Comparison of ENCODE assay signal across 20 mouse cellular contexts in the genomic region with DNA sequence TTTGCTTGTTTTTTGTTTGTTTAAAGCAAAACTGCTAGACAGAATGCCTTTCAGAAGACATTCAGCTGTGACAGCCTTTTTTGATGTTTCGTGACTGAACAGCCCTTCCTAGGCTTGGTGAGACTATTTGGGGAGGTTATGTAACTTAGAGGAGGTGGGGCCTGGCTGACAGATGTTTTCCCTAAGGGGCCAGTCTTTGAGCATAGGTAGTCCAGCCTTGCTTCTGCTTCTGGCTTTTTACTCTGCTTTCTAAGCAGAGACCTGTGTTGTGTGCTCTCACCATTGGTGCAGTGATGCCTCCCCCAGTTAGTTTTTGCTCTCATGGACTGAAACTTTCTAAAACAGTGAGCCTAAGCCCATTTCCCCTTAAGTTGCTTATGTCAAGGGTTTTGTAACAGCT. TPM values are rescaled to one million over a fixed set of nuclear protein-coding genes. Genes with fewer than 3 reads are reported as not detected.
DNase-seq lines count a peak whose midpoint lies in the region; ATAC-seq and TF ChIP-seq lines count a peak whose summit lies in the region.
"Had no signal": no experiment of that assay in that cellular context is flagged by ENCODE, and none has a peak within 500 bp of the region (broad histone marks: within the 10 kb centered on the region; RNA-seq: fewer than 3 reads in every experiment).

No protein-coding gene starts in this region.

- peak overlapping the region; percentile 35; the same call in 1 of the 2 replicates for H3K4me2 ChIP-seq in liver, postnatal 0 days (ENCODE audit: low read depth, low read length)
- H3K4me2 ChIP-seq: embryonic facial prominence, embryonic 12.5 days had no signal

- peaks cover 11% of the 10 kb centered on the region for H3K4me1 ChIP-seq in liver, postnatal 0 days (ENCODE audit: insufficient read depth)
- peaks cover 22% of the 10 kb centered on the region; the same call in 1 of the 2 replicates for H3K4me1 ChIP-seq in midbrain, embryonic 10.5 days

- ATAC-seq in frontal cortex, adult (ENCODE audit: low TSS enrichment) = 0 out of 2 replicates have a peak, but pooled peaks have one; percentile 31
- ATAC-seq in liver, postnatal 0 days = peak; percentile 26; the same call in 1 of the 2 replicates
- no peak for ATAC-seq in activated CD4-positive, CD25-positive, alpha-beta regulatory T cell, adult 4 months
- ATAC-seq: forebrain, embryonic 16.5 days; hindbrain, postnatal 0 days; midbrain, embryonic 16.5 days had no signal

- TF ChIP-seq CTCF in liver, postnatal 0 days (IDR thresholded peaks at IDR 0.05; ENCODE audit: low read depth) = no peak

- no peaks in the 10 kb centered on the region for H3K36me3 ChIP-seq in liver, postnatal 0 days (replicated peaks; ENCODE audit: insufficient read depth, low read length)
- H3K36me3 ChIP-seq in midbrain, embryonic 10.5 days = no peaks in the 10 kb centered on the region
- H3K36me3 ChIP-seq: embryonic facial prominence, embryonic 12.5 days; hindbrain, embryonic 10.5 days had no signal

- peak overlapping the region; percentile 91 for H3K27ac ChIP-seq in liver, postnatal 0 days (ENCODE audit: low read depth)
- H3K27ac ChIP-seq in midbrain, embryonic 10.5 days (replicated peaks) = no peak overlapping the region
- H3K27ac ChIP-seq: embryonic facial prominence, embryonic 12.5 days; hindbrain, embryonic 10.5 days; hindbrain, postnatal 0 days; kidney, postnatal 0 days had no signal

- WGBS in liver, postnatal 0 days (ENCODE audit: insufficient replicate concordance) = 55% methylated on average over 1 of the region's 1 CpGs
- WGBS in midbrain, embryonic 10.5 days = 81% methylated on average over 1 of the region's 1 CpGs

- H3K27me3 ChIP-seq in liver, postnatal 0 days (ENCODE audit: insufficient read depth, low read length) = no peaks in the 10 kb centered on the region
- H3K27me3 ChIP-seq in midbrain, embryonic 10.5 days (ENCODE audit: low read depth, poor library complexity, severe bottlenecking) = no peaks in the 10 kb centered on the region
- H3K27me3 ChIP-seq: CH12.LX; embryonic facial prominence, embryonic 12.5 days; megakaryocyte, embryonic 14.5 days had no signal

- H3K9me3 ChIP-seq in liver, postnatal 0 days (ENCODE audit: low read length) = 0 out of 2 replicates have a peak, but pooled peaks cover 2% of the 10 kb centered on the region
- no peaks in the 10 kb centered on the region for H3K9me3 ChIP-seq in midbrain, embryonic 10.5 days (replicated peaks)
- H3K9me3 ChIP-seq: embryonic facial prominence, embryonic 12.5 days; hindbrain, embryonic 10.5 days; megakaryocyte, embryonic 14.5 days had no signal

- H3K4me3 ChIP-seq in liver, postnatal 0 days (ENCODE audit: low read depth, low read length) = no peak overlapping the region
- H3K4me3 ChIP-seq in midbrain, embryonic 10.5 days = no peak overlapping the region
- H3K4me3 ChIP-seq: embryonic facial prominence, embryonic 12.5 days; hindbrain, embryonic 10.5 days; megakaryocyte, embryonic 14.5 days had no signal

- no peak for TF ChIP-seq EP300 in liver, postnatal 0 days (IDR thresholded peaks at IDR 0.05; ENCODE audit: low read depth)

- no peak for DNase-seq in frontal cortex, adult 2 months (ENCODE audit: extremely low spot score in 1 of 2, low spot score in 1 of 2)
- DNase-seq in A20 (ENCODE audit: low read depth, low spot score) = peak; percentile 77
- DNase-seq in liver = peak; percentile 56
- no peak for DNase-seq in liver, postnatal 0 days
- DNase-seq in layer of hippocampus, postnatal 25 days (ENCODE audit: extremely low spot score in 1 of 2, low spot score in 1 of 2) = no peak
- no peak for DNase-seq in midbrain, embryonic 10.5 days (ENCODE audit: low spot score)
- DNase-seq: cerebellum, adult 9-10 months; kidney, adult 11 months; lung, postnatal 10 days; thymus, postnatal 36 days had no signal

- no peak overlapping the region; the same call in 1 of the 2 replicates for H3K9ac ChIP-seq in liver, postnatal 0 days (replicated peaks)
- H3K9ac ChIP-seq: embryonic facial prominence, embryonic 12.5 days had no signal

RNA-seq across cellular contexts. Expression of gene Ube2e3, which starts 14.1 kb away (rescaled TPM):
- polyA plus RNA-seq in frontal cortex, adult 2 months (2012; rRNA removed) = 95.5 and 104 TPM in 2 replicates
- polyA plus RNA-seq in liver, postnatal 0 days (2015; fragmentation: Nextera tagmentation; extraction: Ambion mirVana) = 46.8 and 49.6 TPM in 2 replicates
- 100 to 1,000 TPM; 102 to 104 TPM for total RNA-seq in layer of hippocampus, postnatal 25 days (2021)
- polyA plus RNA-seq in midbrain, embryonic 10.5 days (2016; fragmentation: Nextera tagmentation; extraction: Ambion mirVana) = 215 and 239 TPM in 2 replicates
- polyA plus RNA-seq in activated CD4-positive, CD25-positive, alpha-beta regulatory T cell, adult 4 months (2017; shearing (Covaris generic)) = 1 to 10 TPM; 9.0 to 9.5 TPM

Comparison
In these comparisons a context has a peak if more than half of its experiments do, and no peak if none do; other contexts are left out.
1. DNase-seq: peak in A20 (single experiment) and liver (single experiment); none in frontal cortex, adult 2 months (0 of 2), liver, postnatal 0 days (single experiment), layer of hippocampus, postnatal 25 days (0 of 2) and midbrain, embryonic 10.5 days (single experiment).